Mouse (Mus musculus): ENCODE measurements around the gene Crym. TPM values are rescaled to one million over a fixed set of nuclear protein-coding genes. Genes with fewer than 3 reads are reported as not detected.
A peak's percentile ranks its signal among the peaks of the same experiment; 100 is the strongest.

The Crym gene
- polyA plus RNA-seq, 1 experiment from 2014 or later, result 80.0 TPM

GRCm38 (mm10) chr7:120182891-120183290, 19.0 kb downstream of the Crym start:
- no peak for ATAC-seq (ENCODE audit: low FRiP score)
- H3K4me1 ChIP-seq, result no peaks in the 10 kb centered on the region
- no peak overlapping the region for H3K9ac ChIP-seq
- no peak overlapping the region for H3K4me2 ChIP-seq (replicated peaks)
- no peaks in the 10 kb centered on the region for H3K9me3 ChIP-seq (replicated peaks)
- H3K27ac ChIP-seq, result no peak overlapping the region
- H3K27me3 ChIP-seq, result no peaks in the 10 kb centered on the region
- no peak overlapping the region for H3K4me3 ChIP-seq
- no peaks in the 10 kb centered on the region for H3K36me3 ChIP-seq

GRCm38 (mm10) chr7:120181401-120182230, 20.3 kb downstream of the Crym start:
- Histone ChIP-seq H3K9me3 (replicated peaks) (no peaks in the 10 kb centered on the region), H3K4me1 (no peaks in the 10 kb centered on the region), H3K27ac (no peak overlapping the region), H3K4me2 (replicated peaks) (no peak overlapping the region), H3K9ac (no peak overlapping the region), H3K36me3 (no peaks in the 10 kb centered on the region), H3K4me3 (no peak overlapping the region), H3K27me3 (no peaks in the 10 kb centered on the region)
- WGBS, result 94% methylated on average over 4 of the region's 4 CpGs
- ATAC-seq (ENCODE audit: low FRiP score), result no peak

- H3K9ac ChIP-seq, result no peak overlapping the region
- H3K9me3 ChIP-seq (replicated peaks), result no peaks in the 10 kb centered on the region
- H3K27me3 ChIP-seq, result no peaks in the 10 kb centered on the region
- no peak overlapping the region for H3K4me2 ChIP-seq (replicated peaks)
- no peak overlapping the region for H3K27ac ChIP-seq
- H3K36me3 ChIP-seq, result no peaks in the 10 kb centered on the region
- 89% methylated on average over 5 of the region's 5 CpGs for WGBS
- no peak for ATAC-seq (ENCODE audit: low FRiP score)
- no peaks in the 10 kb centered on the region for H3K4me1 ChIP-seq
- no peak overlapping the region for H3K4me3 ChIP-seq
These were observed 21.4 kb downstream of the Crym start for GRCm38 (mm10) chr7:120180547-120180946.

GRCm38 (mm10) chr7:120178935-120179334, 23.0 kb downstream of the Crym start:
- ATAC-seq (ENCODE audit: low FRiP score), result no peak
- no peak overlapping the region for H3K4me3 ChIP-seq
- WGBS, result 43% methylated on average over 2 of the region's 2 CpGs
- H3K9me3 ChIP-seq (replicated peaks), result no peaks in the 10 kb centered on the region
- no peaks in the 10 kb centered on the region for H3K27me3 ChIP-seq
- no peaks in the 10 kb centered on the region for H3K36me3 ChIP-seq
- no peak overlapping the region for H3K9ac ChIP-seq
- H3K27ac ChIP-seq, result no peak overlapping the region
- no peak overlapping the region for H3K4me2 ChIP-seq (replicated peaks)
- H3K4me1 ChIP-seq, result no peaks in the 10 kb centered on the region

GRCm38 (mm10) chr7:120177611-120178010, 24.3 kb downstream of the Crym start:
- WGBS, result 89% methylated on average over 3 of the region's 3 CpGs
- no peak overlapping the region for H3K4me3 ChIP-seq

GRCm38 (mm10) chr7:120174723-120175504, 27.0 kb downstream of the Crym start:
- Histone ChIP-seq H3K36me3 (no peaks in the 10 kb centered on the region), H3K27me3 (no peaks in the 10 kb centered on the region), H3K9me3 (replicated peaks) (no peaks in the 10 kb centered on the region), H3K4me3 (no peak overlapping the region), H3K4me2 (replicated peaks) (no peak overlapping the region), H3K9ac (no peak overlapping the region), H3K27ac (no peak overlapping the region), H3K4me1 (no peaks in the 10 kb centered on the region)
- no peak for ATAC-seq (ENCODE audit: low FRiP score)
- 88% methylated on average over 11 of the region's 11 CpGs for WGBS

More at GRCm38 (mm10) chr7:120177611-120178010, 24.3 kb downstream of the Crym start:
- H3K36me3 ChIP-seq, result no peaks in the 10 kb centered on the region
- H3K4me2 ChIP-seq (replicated peaks), result no peak overlapping the region
- no peaks in the 10 kb centered on the region for H3K27me3 ChIP-seq
- H3K9me3 ChIP-seq (replicated peaks), result no peaks in the 10 kb centered on the region
- H3K9ac ChIP-seq, result no peak overlapping the region
- ATAC-seq (ENCODE audit: low FRiP score), result no peak
- H3K27ac ChIP-seq, result no peak overlapping the region
- no peaks in the 10 kb centered on the region for H3K4me1 ChIP-seq

GRCm38 (mm10) chr7:120173603-120174244, 28.2 kb downstream of the Crym start, which contains the start of gene Anks4b:
Anks4b (plus strand) TSS chr7:120173858.
- H3K9me3 ChIP-seq (replicated peaks), result no peaks in the 10 kb centered on the region
- H3K36me3 ChIP-seq, result no peaks in the 10 kb centered on the region
- no peak within 1 kb of the TSS for H3K4me3 ChIP-seq
- no peak within 1 kb of the TSS for H3K27ac ChIP-seq
- no peak within 1 kb of the TSS for H3K4me2 ChIP-seq (replicated peaks)
- H3K27me3 ChIP-seq, result no peaks in the 10 kb centered on the region
- H3K9ac ChIP-seq, result no peak within 1 kb of the TSS
- ATAC-seq (ENCODE audit: low FRiP score), result no peak
- H3K4me1 ChIP-seq, result no peaks in the 10 kb centered on the region
- WGBS, result 85% methylated on average over 10 of the region's 10 CpGs

- Histone ChIP-seq H3K4me2 (replicated peaks) (no peak overlapping the region), H3K36me3 (no peaks in the 10 kb centered on the region), H3K9me3 (replicated peaks) (no peaks in the 10 kb centered on the region), H3K4me1 (no peaks in the 10 kb centered on the region), H3K27me3 (no peaks in the 10 kb centered on the region), H3K4me3 (no peak overlapping the region), H3K27ac (no peak overlapping the region), H3K9ac (no peak overlapping the region)
- no peak for ATAC-seq (ENCODE audit: low FRiP score)
- WGBS, result 90% methylated on average over 1 of the region's 1 CpGs
These were observed 29.7 kb downstream of the Crym start for GRCm38 (mm10) chr7:120172188-120172700.

- Histone ChIP-seq H3K4me3 (no peak overlapping the region), H3K4me2 (replicated peaks) (no peak overlapping the region), H3K27ac (no peak overlapping the region), H3K27me3 (no peaks in the 10 kb centered on the region), H3K9ac (no peak overlapping the region), H3K36me3 (no peaks in the 10 kb centered on the region), H3K9me3 (replicated peaks) (no peaks in the 10 kb centered on the region), H3K4me1 (no peaks in the 10 kb centered on the region)
- 86% methylated on average over 11 of the region's 11 CpGs for WGBS
- no peak for ATAC-seq (ENCODE audit: low FRiP score)
These were observed 38.2 kb downstream of the Crym start for GRCm38 (mm10) chr7:120163581-120164251.

- peak; percentile 53; the same call in 1 of the 2 replicates for ATAC-seq (ENCODE audit: low FRiP score)
- 36% methylated on average over 4 of the region's 4 CpGs for WGBS
These were observed 43.7 kb downstream of the Crym start for GRCm38 (mm10) chr7:120158121-120158613.

GRCm38 (mm10) chr7:120157575-120158061, 44.3 kb downstream of the Crym start:
- 34% methylated on average over 5 of the region's 5 CpGs for WGBS
- H3K4me1 ChIP-seq, result peaks cover 17% of the 10 kb centered on the region
- H3K4me2 ChIP-seq (replicated peaks), result no peak overlapping the region
- H3K27ac ChIP-seq, result no peak overlapping the region; the same call in 1 of the 2 replicates
- no peaks in the 10 kb centered on the region for H3K27me3 ChIP-seq
- H3K9ac ChIP-seq, result no peak overlapping the region
- ATAC-seq (ENCODE audit: low FRiP score), result peak; percentile 76
- no peak overlapping the region for H3K4me3 ChIP-seq
- H3K36me3 ChIP-seq, result no peaks in the 10 kb centered on the region
- H3K9me3 ChIP-seq (replicated peaks), result no peaks in the 10 kb centered on the region

More at GRCm38 (mm10) chr7:120158121-120158613, 43.7 kb downstream of the Crym start:
- no peaks in the 10 kb centered on the region for H3K9me3 ChIP-seq (replicated peaks)
- no peak overlapping the region for H3K4me3 ChIP-seq
- no peaks in the 10 kb centered on the region for H3K36me3 ChIP-seq
- peaks cover 17% of the 10 kb centered on the region for H3K4me1 ChIP-seq
- no peak overlapping the region for H3K9ac ChIP-seq
- H3K27me3 ChIP-seq, result no peaks in the 10 kb centered on the region
- H3K27ac ChIP-seq, result no peak overlapping the region
- H3K4me2 ChIP-seq (replicated peaks), result no peak overlapping the region
